In genomic region chr10:29361095-29361463, GRCm38 (mm10) we compare ENCODE assay signal across 8 mouse cellular contexts. TPM values are rescaled to one million over a fixed set of nuclear protein-coding genes. Genes with fewer than 3 reads are reported as not detected.
DNase-seq lines count a peak whose midpoint lies in the region; ATAC-seq and TF ChIP-seq lines count a peak whose summit lies in the region.

No protein-coding gene starts in this region.

- WGBS in kidney, embryonic 15.5 days = under 1% methylated on average over 6 of the region's 6 CpGs
- 4% methylated on average over 6 of the region's 6 CpGs for WGBS in intestine, embryonic 14.5 days

- no peaks in the 10 kb centered on the region for H3K27me3 ChIP-seq in kidney, embryonic 15.5 days
- no peaks in the 10 kb centered on the region for H3K27me3 ChIP-seq in intestine, embryonic 14.5 days (replicated peaks; ENCODE audit: control insufficient read depth, insufficient read depth, low read length)

- ATAC-seq in kidney, embryonic 15.5 days (replicated peaks; ENCODE audit: low FRiP score) = no peak
- ATAC-seq in intestine, embryonic 14.5 days (replicated peaks; ENCODE audit: low FRiP score, low TSS enrichment, low read depth) = no peak
- ATAC-seq in monocyte, adult 5-6 weeks (replicated peaks; ENCODE audit: insufficient number of reproducible peaks, low FRiP score, low TSS enrichment, poor library complexity, severe bottlenecking) = 0 out of 2 replicates have a peak, but pooled peaks have one; percentile 5

- peak overlapping the region; percentile 99 for H3K27ac ChIP-seq in kidney, embryonic 15.5 days
- H3K27ac ChIP-seq in cortical plate, adult 2 months (ENCODE audit: insufficient read depth, low read length) = peak overlapping the region; percentile 83
- H3K27ac ChIP-seq in intestine, embryonic 14.5 days (ENCODE audit: low read depth) = peak overlapping the region; percentile 98

- peak overlapping the region; percentile 95 for H3K4me3 ChIP-seq in kidney, embryonic 15.5 days (replicated peaks)
- H3K4me3 ChIP-seq in cortical plate, adult 2 months (ENCODE audit: insufficient read depth, low read length) = peak overlapping the region; percentile 75
- peak overlapping the region; percentile 91 for H3K4me3 ChIP-seq in intestine, embryonic 14.5 days (ENCODE audit: low read depth, low read length)

- peaks cover 17% of the 10 kb centered on the region for H3K4me1 ChIP-seq in kidney, embryonic 15.5 days
- peaks cover 5% of the 10 kb centered on the region for H3K4me1 ChIP-seq in cortical plate, adult 2 months (ENCODE audit: control insufficient read depth, insufficient read depth, low read length)
- H3K4me1 ChIP-seq in intestine, embryonic 14.5 days (replicated peaks; ENCODE audit: control insufficient read depth, insufficient read depth, low read length) = peaks cover 5% of the 10 kb centered on the region

- DNase-seq in kidney, postnatal 25 days = no peak
- no peak for DNase-seq in intestine, embryonic 14.5 days (ENCODE audit: low spot score)
- no peak for DNase-seq in gastrocnemius, adult 8-10 months (ENCODE audit: low spot score in 2 of 2)
- no peak for DNase-seq in layer of hippocampus, adult 18-20 months (ENCODE audit: low spot score in 2 of 2)
- DNase-seq in urinary bladder, postnatal 25 days (ENCODE audit: low spot score) = no peak

- no peak for TF ChIP-seq CTCF in cortical plate, adult 2 months (IDR thresholded peaks at IDR 0.05; ENCODE audit: extremely low read depth, insufficient read depth, low read length)

- TF ChIP-seq POLR2A in cortical plate, adult 2 months (IDR thresholded peaks at IDR 0.05; ENCODE audit: extremely low read depth, insufficient read depth, low read length) = no peak

- no peaks in the 10 kb centered on the region for H3K36me3 ChIP-seq in kidney, embryonic 15.5 days
- H3K36me3 ChIP-seq in intestine, embryonic 14.5 days (ENCODE audit: control insufficient read depth, insufficient read depth, low read length) = no peaks in the 10 kb centered on the region

- H3K4me2 ChIP-seq in kidney, embryonic 15.5 days = peak overlapping the region; percentile 68
- H3K4me2 ChIP-seq in intestine, embryonic 14.5 days (ENCODE audit: low read length) = peak overlapping the region; percentile 57

- peak overlapping the region; percentile 96 for H3K9ac ChIP-seq in kidney, embryonic 15.5 days
- peak overlapping the region; percentile 96 for H3K9ac ChIP-seq in intestine, embryonic 14.5 days (ENCODE audit: low read length)

- no peaks in the 10 kb centered on the region for H3K9me3 ChIP-seq in kidney, embryonic 15.5 days (replicated peaks)
- H3K9me3 ChIP-seq in intestine, embryonic 14.5 days (ENCODE audit: control insufficient read depth, low read length) = no peaks in the 10 kb centered on the region

RNA-seq across cellular contexts. Expression of gene Rnf146, which starts 1.2 kb away (rescaled TPM):
- polyA plus RNA-seq in kidney, embryonic 15.5 days (2015; fragmentation: Nextera tagmentation; extraction: Ambion mirVana) = 52.0 and 60.3 TPM in 2 replicates
- 89.2 and 91.0 TPM in 2 replicates for polyA plus RNA-seq in cortical plate, adult 2 months (2012; rRNA removed)
- polyA plus RNA-seq in intestine, embryonic 14.5 days (2014; fragmentation: Nextera tagmentation; extraction: Ambion mirVana) = 35.8 and 41.4 TPM in 2 replicates
- total RNA-seq in monocyte, adult 5-6 weeks (2017) = 99.8 to 109 TPM (median 101 TPM) in 3 replicates
- total RNA-seq in gastrocnemius, adult 8-10 months (2022) = 10 to 100 TPM; 47.5 to 60.5 (median 59.5) TPM
- total RNA-seq in layer of hippocampus, adult 18-20 months (2021) = 100 to 1,000 TPM; 100 to 111 TPM

RNA-seq across cellular contexts. Expression of gene Echdc1, which starts 48.1 kb away (rescaled TPM):
- polyA plus RNA-seq in kidney, embryonic 15.5 days (2015; fragmentation: Nextera tagmentation; extraction: Ambion mirVana) = 30.6 and 34.0 TPM in 2 replicates
- polyA plus RNA-seq in cortical plate, adult 2 months (2012; rRNA removed) = 25.6 and 26.2 TPM in 2 replicates
- 27.5 and 30.2 TPM in 2 replicates for polyA plus RNA-seq in intestine, embryonic 14.5 days (2014; fragmentation: Nextera tagmentation; extraction: Ambion mirVana)
- 5.8 to 13.7 TPM (median 11.4 TPM) in 3 replicates for total RNA-seq in monocyte, adult 5-6 weeks (2017)
- 10 to 100 TPM; 33.3 to 38.7 (median 35.1) TPM for total RNA-seq in gastrocnemius, adult 8-10 months (2022)
- total RNA-seq in layer of hippocampus, adult 18-20 months (2021) = 10 to 100 TPM; 32.8 to 35.3 TPM
